Mouse (Mus musculus) brain, adult 2 months (tissue): ENCODE measurements around the gene Sin3a.

Experiments
- DNase-seq: peaks from one replicate; pipeline ENCODE4 v3.0.0; 2011; ENCODE audit warnings: low read depth, low spot score

Sin3a gene

GRCm38 (mm10) chr9:57166173-57166572 lies 94.3 kb downstream of the Sin3a start:
- no peak for DNase-seq

GRCm38 (mm10) chr9:57168411-57168810 lies 96.6 kb downstream of the Sin3a start:
- DNase-seq, result no peak
